Mouse (Mus musculus): ENCODE measurements at regions not wholly inside any gene's neighbourhood (a gene's known extent, or its start where the extent isn't known, plus 50 kb on each side); places are given as distances from the start of the nearest gene placed in this dataset.

- peak; percentile 69; the same call in 1 of the 2 replicates for TF ChIP-seq GATA4 (IDR thresholded peaks at IDR 0.05; ENCODE audit: insufficient replicate concordance, low read length)
Observed at GRCm38 (mm10) chr13:63957098-63957497, 131.9 kb downstream of the Hsd17b3 start.

DNA sequence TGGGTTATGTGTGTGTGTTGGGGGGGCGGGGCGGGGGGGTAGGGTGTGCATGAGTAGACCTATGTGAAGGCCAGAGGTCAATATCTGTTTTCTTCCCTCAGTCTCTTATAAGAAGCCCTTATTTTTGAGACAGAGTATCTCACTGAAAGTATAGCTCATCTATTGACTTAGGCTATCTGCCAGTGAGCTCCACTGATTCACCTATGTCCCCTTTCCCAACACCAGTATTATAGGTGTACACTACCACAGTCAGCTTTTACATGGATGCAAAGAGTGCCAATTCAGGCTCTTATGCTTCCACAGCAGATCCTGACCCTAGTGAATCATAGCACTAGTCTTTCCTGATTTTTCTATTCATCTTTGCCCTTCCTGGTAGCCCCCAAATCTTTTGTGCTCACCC lies 134.7 kb downstream of the Hsd17b3 start:
- TF ChIP-seq GATA4 (IDR thresholded peaks at IDR 0.05; ENCODE audit: insufficient replicate concordance, low read length), result no peak

- TF ChIP-seq GATA4 (IDR thresholded peaks at IDR 0.05; ENCODE audit: insufficient replicate concordance, low read length), result no peak; the same call in 1 of the 2 replicates
Observed at GRCm38 (mm10) chr13:63951922-63952734, 136.9 kb downstream of the Hsd17b3 start.

DNA sequence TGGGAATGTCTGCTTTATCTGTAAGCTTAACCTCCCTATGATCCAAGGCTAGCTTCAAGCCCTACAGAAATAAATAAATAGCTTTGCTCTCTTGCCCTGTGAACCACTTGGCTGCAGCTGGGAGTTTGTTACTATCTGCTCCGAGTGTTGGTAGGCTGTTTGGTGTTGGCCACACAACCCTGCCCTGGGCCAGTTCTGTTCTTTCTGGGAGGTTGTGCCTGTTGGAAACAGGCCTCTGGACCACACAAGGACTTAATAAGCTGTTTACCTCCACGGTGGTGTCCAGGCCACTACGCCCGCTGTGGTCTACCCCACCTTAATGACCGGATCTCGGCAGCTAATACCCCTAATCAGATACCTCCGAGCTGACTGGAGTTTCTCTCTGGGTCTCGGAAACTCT lies 136.1 kb downstream of the Ercc6l2 start:
- no peak; the same call in 1 of the 2 replicates for TF ChIP-seq GATA4 (IDR thresholded peaks at IDR 0.05; ENCODE audit: insufficient replicate concordance, low read length)

Data from liver, adult (tissue).